20 mouse cellular contexts compared by ENCODE assay signal in the genomic region with DNA sequence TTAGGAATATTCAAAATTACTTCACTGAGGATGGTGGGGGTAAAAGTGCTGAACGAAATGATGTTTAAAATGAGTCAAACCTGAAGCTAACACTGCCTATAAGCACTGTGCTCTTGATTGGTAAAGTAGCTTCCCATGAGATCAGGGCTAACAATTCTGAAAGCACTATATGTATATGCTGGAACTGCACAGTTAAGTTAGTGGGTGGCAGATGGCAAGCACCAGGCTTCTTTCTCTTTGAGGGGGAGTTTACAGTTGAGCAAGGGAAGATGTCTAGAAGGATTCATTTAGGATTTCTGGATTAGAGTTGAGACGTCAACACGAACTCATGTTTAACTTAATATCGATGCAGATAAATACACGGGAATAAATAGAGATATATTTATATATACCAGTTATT.
"Had no signal": no experiment of that assay in that cellular context is flagged by ENCODE, and none has a peak within 500 bp of the region (broad histone marks: within the 10 kb centered on the region; RNA-seq: fewer than 3 reads in every experiment).

No protein-coding gene starts in this region.

- H3K4me3 ChIP-seq: limb, embryonic 12.5 days; limb, embryonic 15.5 days; lung, embryonic 15.5 days; megakaryocyte, embryonic 14.5 days; midbrain, embryonic 10.5 days; stomach, embryonic 15.5 days had no signal

- H3K9me3 ChIP-seq: limb, embryonic 12.5 days; limb, embryonic 15.5 days; lung, embryonic 15.5 days; midbrain, embryonic 10.5 days; stomach, embryonic 15.5 days had no signal

- H3K4me2 ChIP-seq: limb, embryonic 12.5 days; limb, embryonic 15.5 days; liver, embryonic 11.5 days; lung, embryonic 15.5 days; stomach, embryonic 15.5 days had no signal

- H3K9ac ChIP-seq: limb, embryonic 12.5 days; limb, embryonic 15.5 days; liver, embryonic 14.5 days; lung, embryonic 15.5 days; stomach, embryonic 15.5 days had no signal

- ATAC-seq: intestine, embryonic 16.5 days had no signal

- H3K27me3 ChIP-seq: limb, embryonic 12.5 days; limb, embryonic 15.5 days; lung, embryonic 15.5 days; megakaryocyte, embryonic 14.5 days; stomach, embryonic 15.5 days had no signal

- DNase-seq: kidney, adult 18-20 months; kidney, adult 9 months; kidney, postnatal 14 days; kidney, postnatal 4 days; lung, adult 18-20 months; lung, postnatal 10 days; lung, postnatal 36 days; midbrain, embryonic 14.5 days; spleen, adult 18-20 months; thymus, adult 18-20 months; thymus, postnatal 36 days had no signal

- H3K36me3 ChIP-seq: limb, embryonic 12.5 days; limb, embryonic 15.5 days; lung, embryonic 15.5 days; midbrain, embryonic 10.5 days; stomach, embryonic 15.5 days had no signal

- H3K27ac ChIP-seq: limb, embryonic 12.5 days; limb, embryonic 15.5 days; liver, embryonic 14.5 days; lung, embryonic 15.5 days; midbrain, embryonic 10.5 days; stomach, embryonic 15.5 days had no signal

- H3K4me1 ChIP-seq: megakaryocyte, embryonic 14.5 days; midbrain, embryonic 10.5 days; stomach, embryonic 15.5 days had no signal
